Mouse (Mus musculus) erythroblast, embryonic 14.5 days (primary cell): ENCODE results near the gene Slc29a1. TPM values are rescaled to one million over a fixed set of nuclear protein-coding genes. Genes with fewer than 3 reads are reported as not detected.

ENCODE experiments used
- H3K27me3 ChIP-seq: 2 replicates; pipeline ENCODE4 v1.6.1; 2012; ENCODE audit warnings: inconsistent platforms; ENCODE audit not compliant: control insufficient read depth
- H3K36me3 ChIP-seq: 2 replicates; pipeline ENCODE4 v1.6.1; 2012; ENCODE audit warnings: mild to moderate bottlenecking, inconsistent platforms; ENCODE audit not compliant: control insufficient read depth
- H3K4me1 ChIP-seq: 2 replicates; pipeline ENCODE4 v1.6.1; 2012; ENCODE audit warnings: inconsistent platforms; ENCODE audit not compliant: control insufficient read depth
- H3K4me3 ChIP-seq: replicated peaks from 2 replicates; pipeline ENCODE3; 2012; ENCODE audit warnings: moderate library complexity, mild to moderate bottlenecking, inconsistent platforms
- H3K9me3 ChIP-seq: 2 replicates; pipeline ENCODE4 v1.6.1; 2012; ENCODE audit warnings: low read length, inconsistent platforms, mixed read lengths; ENCODE audit not compliant: control insufficient read depth
- GATA1 ChIP-seq: IDR thresholded peaks from 2 replicates; pipeline ENCODE4 v1.6.1; 2012; ENCODE audit warnings: low read length, inconsistent platforms, mixed read lengths
- TAL1 ChIP-seq: IDR thresholded peaks from 3 replicates; pipeline ENCODE4 v1.6.1; 2012; ENCODE audit warnings: low read length, inconsistent platforms, mixed read lengths
- polyA plus RNA-seq: library from polyadenylated mRNA; stranded (reverse); fragments of >175 nt; gene quantifications from 2 replicates; pipeline ENCODE4 v1.2.3, GENCODE M21; 2012

Slc29a1 gene
- polyA plus RNA-seq, 1 experiment = 77.5 TPM

DNA sequence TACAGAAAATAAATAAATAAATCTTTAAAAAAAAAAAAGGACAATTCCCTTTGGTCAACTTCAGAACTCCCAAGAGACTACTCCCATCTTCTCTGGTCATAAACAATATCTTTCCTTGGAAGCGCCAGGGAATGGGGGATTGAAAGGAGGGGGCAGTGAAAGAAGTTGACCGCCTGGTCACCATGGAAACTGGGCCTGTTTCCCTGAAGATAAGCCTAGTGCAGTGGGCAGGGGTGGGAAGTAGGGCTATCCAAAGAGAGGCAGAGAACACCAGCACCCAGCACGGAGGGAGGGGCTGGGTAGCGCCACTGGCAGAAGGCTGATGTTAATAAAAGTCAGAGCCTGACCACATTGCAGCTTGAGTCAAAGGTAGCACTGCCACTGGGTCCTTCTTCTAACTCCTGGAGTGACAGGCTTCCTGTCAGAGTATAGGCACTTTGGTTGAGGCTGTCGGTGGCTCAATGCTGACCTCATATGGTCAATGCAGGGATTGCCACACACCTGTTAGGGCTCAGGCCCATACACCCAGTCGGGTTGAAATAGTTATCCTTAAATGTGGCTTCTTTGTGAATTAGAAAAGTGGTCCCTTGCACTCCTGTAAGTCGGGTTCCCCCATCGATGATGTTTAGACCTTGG, 47.5 kb downstream of the Slc29a1 start:
- Histone ChIP-seq H3K27me3 (peaks cover 91% of the 10 kb centered on the region), H3K4me3 (no peak overlapping the region), H3K4me1 (peaks cover 14% of the 10 kb centered on the region), H3K36me3 (no peaks in the 10 kb centered on the region), H3K9me3 (peaks cover 2% of the 10 kb centered on the region; the same call in 1 of the 2 replicates)
- TF ChIP-seq TAL1 = no peak
- no peak for TF ChIP-seq GATA1

- Histone ChIP-seq H3K9me3 (peaks cover 2% of the 10 kb centered on the region; the same call in 1 of the 2 replicates), H3K4me3 (no peak overlapping the region), H3K27me3 (peaks cover 91% of the 10 kb centered on the region), H3K4me1 (peaks cover 13% of the 10 kb centered on the region), H3K36me3 (no peaks in the 10 kb centered on the region)
- no peak for TF ChIP-seq GATA1
- no peak for TF ChIP-seq TAL1
Measured at GRCm38 (mm10) chr17:45551249-45551796, 48.1 kb downstream of the Slc29a1 start.

DNA sequence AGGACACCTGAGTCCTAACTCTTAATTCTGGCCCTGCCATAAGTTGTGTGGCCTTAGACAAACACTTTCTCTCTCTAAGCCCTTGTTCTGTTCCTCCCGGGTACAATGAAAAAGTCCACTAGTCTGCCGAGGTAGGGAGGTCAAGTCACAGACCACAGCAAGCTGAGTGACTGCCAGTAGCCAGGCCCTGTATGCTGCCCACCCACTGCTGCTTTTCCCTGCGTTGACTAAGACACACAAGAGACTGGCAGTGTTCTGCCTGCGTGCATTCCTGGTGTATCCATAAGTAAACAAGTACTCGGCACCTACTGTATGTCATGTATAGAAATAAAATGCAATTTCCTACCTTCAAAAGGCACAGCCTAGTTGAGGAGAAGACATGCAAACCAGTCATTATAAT, 49.2 kb downstream of the Slc29a1 start:
- no peak overlapping the region for H3K4me3 ChIP-seq
- no peaks in the 10 kb centered on the region for H3K36me3 ChIP-seq
- peaks cover 91% of the 10 kb centered on the region for H3K27me3 ChIP-seq
- H3K9me3 ChIP-seq = peaks cover 5% of the 10 kb centered on the region; the same call in 1 of the 2 replicates
- TF ChIP-seq GATA1 = no peak
- no peak for TF ChIP-seq TAL1
- H3K4me1 ChIP-seq = peaks cover 2% of the 10 kb centered on the region

DNA sequence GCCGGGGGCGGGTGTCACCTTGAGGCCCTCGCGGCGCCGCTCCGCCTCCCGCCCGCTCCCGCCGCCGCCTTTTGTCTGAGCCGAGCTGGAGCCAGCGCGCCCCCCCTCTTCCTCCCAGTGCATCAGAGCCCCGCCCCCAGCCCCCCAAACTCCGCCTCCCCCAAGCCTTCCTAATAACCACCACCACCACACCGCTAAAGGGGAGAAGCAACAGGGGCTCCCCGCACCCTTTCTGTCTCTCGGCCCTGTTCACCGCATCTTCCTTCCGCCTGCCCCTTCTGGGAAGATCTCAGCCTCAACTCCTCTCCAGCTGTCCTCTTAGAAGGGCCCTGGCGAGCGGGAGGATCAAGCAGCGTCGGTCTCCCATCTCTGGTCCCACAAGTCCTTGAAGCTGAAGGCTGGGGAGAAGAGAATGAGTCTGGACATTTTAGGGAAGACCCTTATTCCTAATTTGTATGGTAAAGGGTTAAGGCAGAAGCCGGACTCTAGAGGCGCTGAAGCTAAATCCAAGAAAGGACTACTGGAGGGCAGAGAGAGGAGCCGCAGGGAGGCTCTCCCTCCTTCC, 49.7 kb downstream of the Slc29a1 start, which contains the start of gene Tmem151b:
Gene Tmem151b, minus strand, starts transcription at position 61 of the 565 bp plus-strand sequence.
- H3K4me3 ChIP-seq = no peak within 1 kb of the TSS
- peaks cover 5% of the 10 kb centered on the region; the same call in 1 of the 2 replicates for H3K9me3 ChIP-seq
- no peaks in the 10 kb centered on the region for H3K36me3 ChIP-seq
- H3K27me3 ChIP-seq = peaks cover 91% of the 10 kb centered on the region
- TF ChIP-seq GATA1 = no peak
- TF ChIP-seq TAL1 = no peak
- peaks cover 2% of the 10 kb centered on the region for H3K4me1 ChIP-seq

DNA sequence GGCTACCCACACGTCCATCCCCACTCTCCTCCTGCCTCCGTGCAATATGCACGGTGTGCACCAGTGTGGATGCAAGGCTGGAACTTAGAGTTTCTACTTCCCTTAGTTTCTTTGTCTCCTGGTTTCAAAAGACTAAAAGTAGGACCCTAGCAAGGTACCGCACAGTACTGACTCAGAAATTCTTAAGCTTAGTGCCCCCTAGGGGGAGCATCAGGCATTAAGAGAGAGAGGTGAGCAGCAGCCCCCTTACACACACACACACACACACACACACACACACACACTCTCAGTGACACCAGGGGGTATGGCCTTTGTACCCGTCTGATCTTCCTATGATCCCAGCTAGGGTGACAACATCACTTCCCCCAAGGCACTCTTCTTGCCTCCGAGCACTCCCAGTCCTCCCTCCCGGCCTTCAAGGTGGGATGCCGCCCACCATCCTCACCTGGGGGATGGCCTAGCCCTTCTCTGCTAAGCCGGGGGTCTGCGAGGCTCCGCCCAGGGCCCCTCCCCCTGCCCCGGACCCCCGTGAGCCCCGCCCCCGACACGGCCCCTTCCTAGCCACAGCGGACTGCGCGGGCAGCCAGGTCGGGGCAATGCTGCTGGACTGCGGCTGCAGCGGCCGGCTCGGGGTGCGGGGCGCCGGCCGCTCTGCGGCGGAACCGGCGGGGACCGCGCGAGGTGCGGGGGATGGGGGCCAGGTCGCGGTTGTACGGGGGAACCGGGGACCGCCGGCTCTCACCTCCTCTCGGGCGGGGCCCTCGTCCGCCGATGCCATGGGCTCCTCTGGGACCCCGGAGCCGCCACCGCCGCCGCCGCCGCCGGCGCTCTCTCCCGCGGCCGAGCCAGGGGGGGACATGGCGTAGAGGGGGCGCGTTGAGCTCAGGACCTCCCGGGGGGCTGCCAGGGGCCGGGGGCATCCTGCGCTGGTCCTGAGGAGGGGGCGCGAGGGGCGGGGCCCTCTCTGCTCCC, 50.6 kb downstream of the Slc29a1 start:
- TF ChIP-seq GATA1 = no peak
- no peak for TF ChIP-seq TAL1
- H3K27me3 ChIP-seq = peaks cover 94% of the 10 kb centered on the region
- no peak overlapping the region for H3K4me3 ChIP-seq
- H3K9me3 ChIP-seq = peaks cover 5% of the 10 kb centered on the region; the same call in 1 of the 2 replicates
- H3K4me1 ChIP-seq = peaks cover 2% of the 10 kb centered on the region
- no peaks in the 10 kb centered on the region for H3K36me3 ChIP-seq

- TF ChIP-seq GATA1 (no peak), TAL1 (no peak)
- peaks cover 2% of the 10 kb centered on the region for H3K4me1 ChIP-seq
- no peaks in the 10 kb centered on the region for H3K36me3 ChIP-seq
- no peak overlapping the region for H3K4me3 ChIP-seq
- peaks cover 96% of the 10 kb centered on the region for H3K27me3 ChIP-seq
- H3K9me3 ChIP-seq = peaks cover 5% of the 10 kb centered on the region; the same call in 1 of the 2 replicates
Measured at GRCm38 (mm10) chr17:45547461-45548190, 51.8 kb downstream of the Slc29a1 start.

GRCm38 (mm10) chr17:45546941-45547340, 52.5 kb downstream of the Slc29a1 start:
- H3K4me3 ChIP-seq = no peak overlapping the region
- peaks cover 5% of the 10 kb centered on the region; the same call in 1 of the 2 replicates for H3K9me3 ChIP-seq
- TF ChIP-seq GATA1 (no peak), TAL1 (no peak)
- peaks cover 1% of the 10 kb centered on the region for H3K4me1 ChIP-seq
- peaks cover 99% of the 10 kb centered on the region for H3K27me3 ChIP-seq
- no peaks in the 10 kb centered on the region for H3K36me3 ChIP-seq
